Mouse (Mus musculus) monocyte, adult 5-6 weeks (primary cell): ENCODE data around the gene Vmn2r82. TPM values are rescaled to one million over a fixed set of nuclear protein-coding genes. Genes with fewer than 3 reads are reported as not detected.
"Not testable (repeated sequence)": the region's sequence is repeated elsewhere in the genome, so short reads cannot be mapped to it uniquely, and the experiment has no call there.

ENCODE experiments used
- ATAC-seq: fragments of 153-309, 156-312 bp; replicated peaks from 2 replicates; pipeline ENCODE4 v1.8.0; 2017; ENCODE audit warnings: mild to moderate bottlenecking; ENCODE audit not compliant: low TSS enrichment, insufficient number of reproducible peaks, severe bottlenecking, poor library complexity, low FRiP score
- total RNA-seq: library from RNA; stranded (forward); fragments of 200-1000, 200-491, 200-594 nt; gene quantifications from 3 replicates; pipeline ENCODE4 v1.2.3, GENCODE M21; 2017

Vmn2r82 gene
- total RNA-seq: not detected in 3 replicates

- ATAC-seq: not testable (repeated sequence)
These were observed at the start of gene Vmn2r82 for GRCm38 (mm10) chr10:79356220-79356619. TSS of gene Vmn2r82 (plus strand) at chr10:79356520.

- not testable (repeated sequence) for ATAC-seq
These were observed 34.1 kb upstream of the Vmn2r82 start for GRCm38 (mm10) chr10:79322033-79322736.

GRCm38 (mm10) chr10:79322737-79323086 is 33.6 kb upstream of the Vmn2r82 start:
- no peak for ATAC-seq

- not testable (repeated sequence) for ATAC-seq
These were observed 43.8 kb downstream of the Vmn2r82 start for GRCm38 (mm10) chr10:79399946-79400700.

GRCm38 (mm10) chr10:79417142-79417771 is 60.9 kb downstream of the Vmn2r82 start:
- no peak; the same call in 1 of the 2 replicates for ATAC-seq

GRCm38 (mm10) chr10:79417772-79418170 is 61.5 kb downstream of the Vmn2r82 start:
- ATAC-seq: not testable (repeated sequence)

GRCm38 (mm10) chr10:79435141-79435820 is 79.0 kb downstream of the Vmn2r82 start:
- not testable (repeated sequence) for ATAC-seq

Other genes starting within 250 kb of the Vmn2r82 start
- gene Vmn2r80, start 207.8 kb upstream of the Vmn2r82 start, total RNA-seq: not detected in 3 replicates
- not detected in 3 replicates for gene Vmn2r81, start 108.8 kb upstream of the Vmn2r82 start, total RNA-seq
- gene Vmn2r83, start 112.2 kb downstream of the Vmn2r82 start, total RNA-seq: not detected in 3 replicates
- gene Plpp2, start 177.3 kb downstream of the Vmn2r82 start, total RNA-seq: 3.1 to 4.3 TPM (median 3.3 TPM) in 3 replicates
- 10.0 to 20.6 TPM (median 14.6 TPM) in 3 replicates for gene Mier2, start 198.7 kb downstream of the Vmn2r82 start, total RNA-seq
- gene Theg, start 230.8 kb downstream of the Vmn2r82 start, total RNA-seq: not detected in 3 replicates